Mouse (Mus musculus) erythroblast, embryonic 14.5 days (primary cell): ENCODE data around the gene Inka2.

ENCODE experiments used
- GATA1 ChIP-seq: IDR thresholded peaks from 2 replicates; pipeline ENCODE4 v1.6.1; 2012; ENCODE audit warnings: low read length, inconsistent platforms, mixed read lengths
- TAL1 ChIP-seq: IDR thresholded peaks from 3 replicates; pipeline ENCODE4 v1.6.1; 2012; ENCODE audit warnings: low read length, inconsistent platforms, mixed read lengths

DNA sequence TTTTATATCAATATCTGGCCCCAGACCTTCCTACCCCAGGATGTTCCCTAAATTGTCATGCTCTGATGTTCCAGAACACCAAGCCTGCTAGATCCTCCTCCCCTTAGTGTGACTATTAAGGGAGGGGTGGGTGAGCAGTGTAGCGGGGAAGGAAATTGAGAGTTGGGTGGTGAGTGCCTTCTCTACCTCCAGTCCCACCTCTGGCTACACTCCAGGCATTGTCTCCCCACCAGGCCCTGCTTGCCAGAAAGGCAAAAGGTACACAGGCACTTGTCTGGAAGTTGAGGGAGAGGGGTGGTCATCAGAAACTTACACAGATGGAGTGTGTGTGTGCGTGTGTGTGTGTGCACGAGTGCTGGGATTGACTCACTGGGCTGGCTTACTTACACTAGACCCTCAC is 18.1 kb downstream of the Inka2 start:
- TF ChIP-seq GATA1 (no peak), TAL1 (no peak)
